Mouse (Mus musculus) limb, embryonic 14.5 days (tissue): ENCODE measurements at regions not wholly inside any gene's neighbourhood (a gene's known extent, or its start where the extent isn't known, plus 50 kb on each side); places are given as distances from the start of the nearest gene placed in this dataset.

Source experiments
- ATAC-seq: fragments of 200-750 bp; cut with Nextera tagmentation; 2 replicates; pipeline ENCODE4 v1.8.0; 2017; ENCODE audit warnings: low read depth, moderate number of reproducible peaks, moderate TSS enrichment; ENCODE audit not compliant: low FRiP score
- DNase-seq: peaks from one replicate; pipeline ENCODE4 v3.0.0-alpha.2; 2015; ENCODE audit warnings: low spot score
- H3K27ac ChIP-seq: fragments of 300-500 bp; sonication (generic); replicated peaks from 2 replicates; pipeline ENCODE4 v1.5.1; 2014; ENCODE audit warnings: low read depth, mild to moderate bottlenecking, low read length, moderate library complexity, mixed read lengths
- H3K27me3 ChIP-seq: fragments of 300-500 bp; sonication (generic); 2 replicates; pipeline ENCODE4 v1.6.1; 2014; ENCODE audit warnings: low read length, mixed read lengths; ENCODE audit not compliant: control insufficient read depth, insufficient read depth
- H3K36me3 ChIP-seq: fragments of 300-500 bp; sonication (generic); 2 replicates; pipeline ENCODE4 v1.6.1; 2014; ENCODE audit warnings: mild to moderate bottlenecking, low read length, moderate library complexity, mixed read lengths; ENCODE audit not compliant: control insufficient read depth, insufficient read depth
- H3K4me1 ChIP-seq: fragments of 300-500 bp; sonication (generic); 2 replicates; pipeline ENCODE4 v1.6.1; 2014; ENCODE audit warnings: antibody characterized with exemption, low read length, mixed read lengths; ENCODE audit not compliant: control insufficient read depth, insufficient read depth
- H3K4me2 ChIP-seq: fragments of 300-500 bp; sonication (generic); replicated peaks from 2 replicates; pipeline ENCODE4 v1.6.1; 2014; ENCODE audit warnings: low read depth, mild to moderate bottlenecking, low read length, moderate library complexity; ENCODE audit not compliant: severe bottlenecking
- H3K4me3 ChIP-seq: fragments of 300-500 bp; sonication (generic); replicated peaks from 2 replicates; pipeline ENCODE4 v1.5.1; 2014; ENCODE audit warnings: low read length
- H3K9ac ChIP-seq: fragments of 300-500 bp; sonication (generic); 2 replicates; pipeline ENCODE4 v1.6.1; 2014; ENCODE audit warnings: mild to moderate bottlenecking, low read depth, low read length, moderate library complexity; ENCODE audit not compliant: severe bottlenecking
- H3K9me3 ChIP-seq: fragments of 300-500 bp; sonication (generic); 2 replicates; pipeline ENCODE4 v1.6.1; 2016; ENCODE audit warnings: low read length; ENCODE audit not compliant: control insufficient read depth
- POLR2A ChIP-seq: fragments of 200-500 bp; IDR thresholded peaks from 2 replicates; pipeline ENCODE4 v1.8.0; 2012; ENCODE audit warnings: inconsistent platforms, mild to moderate bottlenecking, moderate library complexity, borderline replicate concordance; ENCODE audit not compliant: insufficient read depth, insufficient read length; ENCODE audit errors: extremely low read depth
- WGBS: fragments of 180-500 bp; shearing (Covaris S2); extraction: QIAGEN DNeasy Blood & Tissue Kit; methylation state at CpG from one replicate; pipeline ENCODE4 v1.1.7; 2014; 5-methylcytosine and 5-hydroxymethylcytosine counted together

- peak; percentile 56 for DNase-seq
- Histone ChIP-seq H3K27ac (no peak overlapping the region), H3K36me3 (no peaks in the 10 kb centered on the region), H3K4me3 (no peak overlapping the region), H3K4me1 (0 out of 2 replicates have a peak, but pooled peaks cover 2% of the 10 kb centered on the region), H3K9me3 (no peaks in the 10 kb centered on the region), H3K27me3 (no peaks in the 10 kb centered on the region), H3K9ac (no peak overlapping the region), H3K4me2 (peak overlapping the region; percentile 32)
- 8% methylated on average over 6 of the region's 6 CpGs for WGBS
- no peak for TF ChIP-seq POLR2A
- peak; percentile 47 for ATAC-seq
Measured at GRCm38 (mm10) chr15:56166236-56166635, 1311.2 kb downstream of the Slc22a22 start.

- Histone ChIP-seq H3K4me3 (no peak overlapping the region), H3K27me3 (no peaks in the 10 kb centered on the region), H3K36me3 (no peaks in the 10 kb centered on the region), H3K27ac (no peak overlapping the region), H3K4me2 (no peak overlapping the region), H3K9ac (no peak overlapping the region), H3K4me1 (no peaks in the 10 kb centered on the region), H3K9me3 (no peaks in the 10 kb centered on the region)
- no peak for DNase-seq
- 18% methylated on average over 2 of the region's 2 CpGs for WGBS
- no peak for TF ChIP-seq POLR2A
- no peak for ATAC-seq
Measured at GRCm38 (mm10) chr15:56158726-56159125, 1318.7 kb downstream of the Slc22a22 start.

- Histone ChIP-seq H3K4me1 (no peaks in the 10 kb centered on the region), H3K36me3 (no peaks in the 10 kb centered on the region), H3K27ac (no peak overlapping the region), H3K27me3 (no peaks in the 10 kb centered on the region), H3K4me2 (no peak overlapping the region), H3K9ac (no peak overlapping the region), H3K9me3 (no peaks in the 10 kb centered on the region), H3K4me3 (no peak overlapping the region)
- no peak for TF ChIP-seq POLR2A
- 69% methylated on average over 3 of the region's 3 CpGs for WGBS
- ATAC-seq (peak; percentile 65), DNase-seq (peak; percentile 22)
Measured at GRCm38 (mm10) chr15:56139451-56139850, 1338.0 kb downstream of the Slc22a22 start.

- TF ChIP-seq POLR2A, result no peak
- H3K27me3 ChIP-seq, result no peaks in the 10 kb centered on the region
- H3K4me3 ChIP-seq, result no peak overlapping the region
- no peak overlapping the region for H3K9ac ChIP-seq
- H3K9me3 ChIP-seq, result no peaks in the 10 kb centered on the region
- 83% methylated on average over 7 of the region's 7 CpGs for WGBS
- DNase-seq (no peak), ATAC-seq (no peak)
- H3K27ac ChIP-seq, result no peak overlapping the region
- no peaks in the 10 kb centered on the region for H3K4me1 ChIP-seq
- H3K4me2 ChIP-seq, result no peak overlapping the region
- no peaks in the 10 kb centered on the region for H3K36me3 ChIP-seq
Measured at GRCm38 (mm10) chr15:56136420-56136970, 1340.9 kb downstream of the Slc22a22 start.

GRCm38 (mm10) chr15:56128029-56128428 is 1349.4 kb downstream of the Slc22a22 start:
- Histone ChIP-seq H3K27ac (no peak overlapping the region), H3K4me1 (no peaks in the 10 kb centered on the region), H3K9me3 (no peaks in the 10 kb centered on the region), H3K27me3 (no peaks in the 10 kb centered on the region), H3K36me3 (no peaks in the 10 kb centered on the region), H3K4me3 (no peak overlapping the region), H3K4me2 (no peak overlapping the region), H3K9ac (no peak overlapping the region)
- TF ChIP-seq POLR2A, result no peak
- DNase-seq (no peak), ATAC-seq (no peak)
- 91% methylated on average over 1 of the region's 1 CpGs for WGBS
